Mouse (Mus musculus) mesoderm, embryonic 11.5 days (tissue): ENCODE results near the gene Cuedc2.

ENCODE experiments used
- DNase-seq: peaks from one replicate; pipeline ENCODE4 v3.0.0-alpha.2; 2012; ENCODE audit warnings: low read depth, low spot score

Cuedc2 gene

DNA sequence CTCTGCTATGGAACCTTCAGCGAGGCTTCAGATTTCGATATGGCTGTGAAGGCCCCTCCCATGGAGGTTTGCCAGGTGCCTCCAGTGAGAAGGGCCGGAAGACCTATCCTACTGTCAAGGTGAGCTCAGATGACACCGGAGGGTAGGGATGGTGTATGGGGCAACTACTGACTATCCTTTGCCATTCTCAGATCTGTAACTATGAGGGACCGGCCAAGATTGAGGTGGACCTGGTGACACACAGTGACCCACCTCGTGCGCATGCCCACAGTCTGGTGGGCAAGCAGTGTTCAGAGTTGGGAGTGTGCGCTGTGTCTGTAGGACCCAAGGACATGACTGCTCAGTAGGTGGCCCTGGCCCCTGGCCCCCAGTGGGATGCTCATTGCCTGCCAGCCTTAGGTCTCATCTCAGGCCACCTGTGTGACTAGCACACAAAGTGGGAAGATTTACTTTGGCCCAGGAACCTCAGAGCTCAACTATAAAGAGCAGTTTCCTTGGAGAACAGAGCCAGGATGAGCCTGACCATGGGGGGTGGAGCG, 31.7 kb downstream of the Cuedc2 start:
- DNase-seq, result no peak

DNA sequence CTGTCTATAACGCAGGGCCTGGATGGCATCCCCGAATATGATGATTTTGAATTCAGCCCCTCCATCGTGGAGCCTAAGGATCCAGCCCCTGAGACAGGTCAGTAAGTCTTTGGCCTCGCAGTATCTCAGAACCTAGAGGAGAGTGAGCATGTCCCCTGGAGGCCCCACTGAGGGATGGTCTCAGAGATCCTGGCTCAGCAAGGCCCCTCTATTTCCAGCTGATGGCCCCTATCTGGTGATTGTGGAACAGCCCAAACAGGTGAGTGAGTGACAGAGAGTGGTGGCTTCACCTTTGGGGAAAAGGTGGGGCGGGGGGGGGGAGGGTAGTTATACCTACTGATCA, 32.3 kb downstream of the Cuedc2 start:
- DNase-seq, result no peak

DNA sequence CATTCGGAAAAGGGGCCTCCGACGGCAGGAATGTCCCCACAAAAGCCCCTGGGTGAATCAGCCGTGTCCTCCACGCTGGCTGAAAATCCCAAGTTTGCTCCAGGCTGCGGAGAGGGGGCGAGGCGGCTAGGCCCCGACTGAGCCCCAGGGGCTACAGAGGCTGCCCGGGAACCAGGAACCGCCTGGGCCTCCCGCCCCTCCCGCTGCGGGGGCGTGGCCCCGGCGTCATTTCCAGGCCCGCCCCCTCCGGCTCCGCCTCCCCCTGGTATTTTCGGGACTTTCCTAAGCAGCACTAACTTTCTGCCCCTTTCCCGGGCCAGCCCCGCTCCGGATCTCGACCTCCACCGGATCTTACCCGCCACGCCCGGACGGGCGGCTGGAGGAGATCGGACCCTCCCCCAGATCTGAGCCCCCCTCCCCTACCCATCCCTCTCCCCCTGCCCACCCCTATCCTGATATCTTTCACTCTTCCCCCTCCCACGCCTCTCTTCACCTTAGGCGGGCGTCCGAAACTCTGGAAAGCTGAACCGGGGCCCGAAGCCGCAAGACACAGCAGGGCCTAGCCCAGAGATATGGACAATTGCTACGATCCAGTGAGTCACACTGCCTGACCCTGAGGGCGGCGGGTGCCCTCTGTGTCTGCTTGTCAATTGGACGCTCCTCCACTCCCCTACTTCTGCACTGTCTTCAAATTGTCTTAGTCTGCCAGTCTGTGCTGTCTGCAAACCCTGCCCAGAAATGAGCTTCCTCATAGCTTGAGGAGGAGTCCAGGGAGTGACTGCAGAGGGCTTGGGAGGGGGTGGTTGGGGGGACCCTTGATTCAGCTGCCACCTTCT, 32.9 kb downstream of the Cuedc2 start:
- peak; percentile 86 for DNase-seq

DNA sequence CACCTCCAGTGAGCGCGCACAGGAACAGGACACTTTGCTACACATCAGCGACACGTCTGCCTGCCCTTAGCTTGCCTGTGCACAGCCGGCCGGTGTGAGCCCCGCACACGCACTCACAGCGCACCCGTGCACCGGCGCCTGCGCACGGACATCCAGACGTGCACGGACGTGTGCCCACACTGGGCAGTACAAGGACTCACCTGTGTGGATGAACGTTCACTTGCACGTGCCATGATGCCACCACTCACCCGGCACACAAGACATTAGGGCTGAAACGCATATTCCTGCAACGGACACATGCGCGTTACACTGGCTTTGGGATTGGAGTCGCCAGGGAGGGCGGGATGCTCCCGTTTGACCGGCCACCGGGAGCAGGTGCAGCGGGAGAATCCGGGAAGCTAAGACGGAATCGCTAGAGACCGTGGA, 33.6 kb downstream of the Cuedc2 start:
- DNase-seq, result no peak

DNA sequence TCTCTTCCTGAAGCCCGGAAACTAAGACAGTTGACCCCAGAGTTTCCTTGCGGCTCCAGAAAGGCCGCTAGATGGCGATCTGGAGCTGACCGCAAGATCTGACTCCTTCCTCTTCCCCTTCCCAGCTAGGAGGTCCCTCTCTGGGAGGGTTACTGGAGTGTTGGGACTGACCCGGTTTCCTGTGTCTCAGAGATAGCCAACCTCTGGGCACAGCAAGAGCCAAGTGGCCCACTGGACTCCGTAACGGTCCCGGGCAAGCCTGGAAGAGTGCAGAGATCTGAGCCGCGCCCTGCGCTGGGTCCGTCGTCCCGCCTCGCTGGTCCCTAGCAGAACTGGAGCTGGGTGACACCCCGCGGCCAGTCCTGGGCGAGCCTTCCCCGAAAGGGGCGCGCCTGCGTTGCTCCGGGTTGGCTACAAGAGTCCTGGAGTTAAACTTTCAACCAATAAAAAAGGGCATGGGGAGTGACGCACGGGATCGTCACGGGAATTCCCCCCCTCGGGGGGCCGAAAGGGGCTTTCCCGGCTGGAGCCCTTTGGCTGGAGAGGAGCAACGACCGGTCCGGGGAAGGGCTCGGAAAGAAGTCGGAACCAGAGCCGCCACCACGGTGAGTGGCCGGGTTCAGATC, 34.2 kb downstream of the Cuedc2 start, which contains the start of gene Nfkb2:
Nfkb2 (plus strand) TSS at position 105 of the 626 bp plus-strand sequence.
- DNase-seq, result peak; percentile 92

- DNase-seq, result no peak
Measured at GRCm38 (mm10) chr19:46303251-46304215, 35.0 kb downstream of the Cuedc2 start.

DNA sequence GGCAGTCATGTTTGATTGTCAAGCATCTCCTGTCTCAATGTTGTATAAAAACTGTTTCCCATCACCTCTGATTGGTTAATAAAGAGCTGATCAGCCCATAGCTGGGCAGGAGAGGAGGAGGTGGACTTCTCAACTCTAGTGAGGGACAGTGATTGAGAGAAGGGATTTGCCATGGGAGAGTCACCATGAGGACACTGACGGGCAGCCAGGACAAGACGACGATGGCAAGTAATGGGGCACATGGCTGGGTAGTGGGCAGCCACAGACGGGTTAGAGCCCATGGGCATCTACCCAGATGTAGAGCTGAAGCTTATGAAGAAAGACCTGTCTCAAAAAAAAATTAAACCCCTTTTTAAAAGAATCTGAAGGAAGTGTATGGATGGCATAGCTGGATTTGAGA, 36.0 kb downstream of the Cuedc2 start:
- no peak for DNase-seq

DNA sequence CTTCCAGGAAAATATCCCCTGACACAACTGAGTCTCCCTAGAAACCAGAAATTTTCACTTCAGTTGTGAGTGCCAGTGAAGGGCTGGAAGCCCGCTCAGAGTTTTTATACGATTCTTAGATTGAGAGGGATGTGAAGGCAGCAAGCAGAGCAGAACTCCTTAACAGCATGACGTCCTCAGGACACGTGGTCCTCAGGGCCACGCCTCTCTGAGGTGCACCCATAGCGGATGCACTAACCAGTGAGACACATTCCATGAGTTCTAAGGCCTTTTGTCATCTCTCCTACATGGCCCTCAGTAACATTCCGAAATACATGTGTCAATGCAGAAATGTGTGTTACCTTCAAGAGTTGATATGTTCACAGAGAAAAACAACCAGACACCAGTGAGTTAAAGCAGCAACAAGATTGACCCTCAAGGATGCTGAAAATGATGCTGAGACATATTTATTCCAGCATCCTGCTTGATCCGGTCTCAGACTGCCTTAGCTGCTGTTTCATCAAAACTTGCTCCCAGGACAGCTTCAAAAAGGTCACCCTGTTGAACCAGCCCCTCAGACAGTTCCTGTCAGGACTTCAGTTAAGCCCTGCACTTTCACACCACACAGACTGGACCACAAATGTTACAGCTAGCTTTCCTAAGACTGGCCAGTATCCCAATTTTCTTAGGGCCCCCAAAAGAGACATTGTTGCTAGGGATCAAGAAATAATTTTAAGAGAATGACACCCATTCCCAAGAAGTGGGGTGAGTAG, 38.0 kb downstream of the Cuedc2 start:
- no peak for DNase-seq

- DNase-seq, result no peak
Measured at GRCm38 (mm10) chr19:46296938-46297337, 41.6 kb downstream of the Cuedc2 start.

DNA sequence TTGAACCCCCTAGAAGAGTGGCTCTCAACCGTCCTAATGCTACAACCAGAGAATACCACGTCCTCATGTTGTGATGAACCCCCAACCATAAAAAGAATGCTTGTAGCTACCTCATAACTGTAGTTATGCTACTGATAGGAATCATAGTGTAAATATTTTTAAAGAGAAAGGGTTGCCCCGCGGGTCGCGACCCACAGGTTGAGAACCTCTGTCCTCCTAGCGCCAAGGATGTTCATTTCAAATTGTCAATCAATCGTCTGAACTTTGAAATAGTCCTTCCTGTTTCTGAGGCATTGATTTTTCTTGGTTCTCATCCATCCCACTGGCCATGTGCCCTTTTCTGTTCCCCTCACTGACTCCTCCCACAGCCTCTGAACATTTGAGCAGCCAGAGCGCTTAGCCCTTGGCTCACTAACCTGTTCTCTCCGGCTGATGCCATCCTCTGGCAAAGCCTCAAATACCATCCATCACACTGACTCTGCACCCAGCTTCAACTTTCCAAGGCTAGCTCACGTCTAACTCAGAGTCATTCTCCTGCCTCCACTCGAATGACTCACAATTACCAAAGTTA, 47.9 kb downstream of the Cuedc2 start:
- no peak for DNase-seq

GRCm38 (mm10) chr19:46287566-46287965, 50.9 kb downstream of the Cuedc2 start:
- DNase-seq, result no peak

- no peak for DNase-seq
Measured at GRCm38 (mm10) chr19:46286926-46287325, 51.6 kb downstream of the Cuedc2 start.

GRCm38 (mm10) chr19:46286047-46286446, 52.5 kb downstream of the Cuedc2 start:
- no peak for DNase-seq

DNA sequence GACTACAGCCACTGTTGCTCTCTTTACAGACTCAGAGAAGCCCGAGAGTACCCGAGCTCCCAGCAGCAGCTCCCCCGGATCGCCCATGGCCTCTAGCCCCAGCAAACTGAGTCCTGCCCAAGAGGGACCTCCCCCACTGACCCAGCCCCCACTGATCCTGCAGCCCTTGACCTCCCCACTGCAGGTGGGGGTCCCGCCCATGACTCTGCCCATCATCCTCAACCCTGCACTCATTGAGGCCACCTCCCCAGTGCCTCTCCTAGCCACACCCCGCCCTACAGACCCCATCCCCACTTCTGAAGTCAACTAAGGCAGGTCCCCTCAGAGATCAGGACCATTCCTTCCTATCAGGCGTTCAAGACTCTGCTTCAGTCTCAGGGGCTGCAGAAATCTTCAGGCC, 52.9 kb downstream of the Cuedc2 start:
- DNase-seq, result no peak

GRCm38 (mm10) chr19:46284686-46285085, 53.8 kb downstream of the Cuedc2 start:
- no peak for DNase-seq

DNA sequence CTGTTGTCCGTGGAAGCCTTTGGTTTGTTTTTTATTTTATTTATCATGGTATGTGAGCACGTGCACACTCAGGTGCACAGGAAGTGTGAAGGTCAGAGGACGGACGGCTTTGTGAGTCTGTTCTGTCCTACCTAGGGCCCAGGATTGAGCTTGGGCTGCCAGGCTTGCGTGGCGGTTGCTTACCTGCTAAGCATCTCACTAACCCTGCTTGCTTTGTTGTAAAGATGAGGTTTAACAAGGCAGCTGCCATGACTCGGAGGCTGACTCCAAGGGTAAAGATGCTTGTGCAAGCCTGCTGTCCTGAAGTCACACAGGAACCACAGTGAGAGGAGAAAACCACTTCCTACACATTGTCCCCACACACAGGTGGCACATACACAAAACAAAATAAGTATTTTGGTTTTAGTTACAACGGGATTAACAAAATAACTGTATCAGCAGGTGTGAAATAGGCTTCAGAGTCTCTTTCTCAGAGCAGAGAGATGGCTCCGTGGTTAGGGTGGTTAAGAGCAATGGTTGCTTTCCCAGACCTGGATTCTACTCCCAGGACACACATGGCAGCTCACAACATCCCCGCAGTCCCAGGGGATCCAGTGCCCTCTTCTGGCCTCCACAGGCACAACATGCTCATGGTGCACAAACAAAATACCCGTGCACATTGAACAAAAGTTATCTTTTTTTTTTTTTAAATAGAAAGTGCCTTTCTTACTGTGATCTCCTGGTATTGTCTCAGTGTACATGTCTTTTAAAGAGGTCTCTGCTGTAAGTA, 56.2 kb downstream of the Cuedc2 start:
- no peak for DNase-seq
